Mouse (Mus musculus) liver, embryonic 16.5 days (tissue): ENCODE measurements around the gene Slc17a3. TPM values are rescaled to one million over a fixed set of nuclear protein-coding genes. Genes with fewer than 3 reads are reported as not detected.

Source experiments
- ATAC-seq: fragments of 200-750 bp; cut with Nextera tagmentation; 2 replicates; pipeline ENCODE4 v1.8.0; 2017; ENCODE audit warnings: low read depth, mild to moderate bottlenecking, moderate number of reproducible peaks, moderate library complexity
- H3K27ac ChIP-seq: fragments of 300-500 bp; sonication (generic); 2 replicates; pipeline ENCODE4 v1.5.1; 2014; ENCODE audit warnings: mild to moderate bottlenecking, low read length
- H3K27me3 ChIP-seq: fragments of 300-500 bp; sonication (generic); 2 replicates; pipeline ENCODE4 v1.6.1; 2014; ENCODE audit warnings: low read depth, low read length, mixed read lengths; ENCODE audit not compliant: control insufficient read depth, insufficient read depth
- H3K36me3 ChIP-seq: fragments of 300-500 bp; sonication (generic); 2 replicates; pipeline ENCODE4 v1.6.1; 2014; ENCODE audit warnings: mild to moderate bottlenecking; ENCODE audit not compliant: control insufficient read depth, insufficient read depth
- H3K4me1 ChIP-seq: fragments of 300-500 bp; sonication (generic); 2 replicates; pipeline ENCODE4 v1.6.1; 2014; ENCODE audit warnings: low read depth, low read length, mixed read lengths; ENCODE audit not compliant: control insufficient read depth
- H3K4me2 ChIP-seq: fragments of 300-500 bp; sonication (generic); 2 replicates; pipeline ENCODE4 v1.6.1; 2014; ENCODE audit warnings: low read depth, low read length, mixed read lengths
- H3K4me3 ChIP-seq: fragments of 300-500 bp; sonication (generic); 2 replicates; pipeline ENCODE4 v1.5.1; 2014; ENCODE audit warnings: low read depth, mild to moderate bottlenecking, low read length
- H3K9ac ChIP-seq: fragments of 300-500 bp; sonication (generic); 2 replicates; pipeline ENCODE4 v1.6.1; 2014; ENCODE audit warnings: low read depth, low read length
- H3K9me3 ChIP-seq: fragments of 300-500 bp; sonication (generic); replicated peaks from 2 replicates; pipeline ENCODE4 v1.6.1; 2016; ENCODE audit warnings: low read length; ENCODE audit not compliant: control insufficient read depth
- WGBS: fragments of 180-500 bp; shearing (Covaris S2); extraction: QIAGEN DNeasy Blood & Tissue Kit; methylation state at CpG from one replicate; pipeline ENCODE4 v1.1.7; 2014; ENCODE audit not compliant: insufficient replicate concordance; 5-methylcytosine and 5-hydroxymethylcytosine counted together
- polyA plus RNA-seq: library from polyadenylated mRNA; unstranded; fragments of >200 nt; fragmentation: Nextera tagmentation; extraction: Ambion mirVana; gene quantifications from 2 replicates; pipeline ENCODE4 v1.2.1, GENCODE M21; 2015

Slc17a3 gene
- polyA plus RNA-seq, 1 experiment from 2014 or later, result 9.2 TPM

DNA sequence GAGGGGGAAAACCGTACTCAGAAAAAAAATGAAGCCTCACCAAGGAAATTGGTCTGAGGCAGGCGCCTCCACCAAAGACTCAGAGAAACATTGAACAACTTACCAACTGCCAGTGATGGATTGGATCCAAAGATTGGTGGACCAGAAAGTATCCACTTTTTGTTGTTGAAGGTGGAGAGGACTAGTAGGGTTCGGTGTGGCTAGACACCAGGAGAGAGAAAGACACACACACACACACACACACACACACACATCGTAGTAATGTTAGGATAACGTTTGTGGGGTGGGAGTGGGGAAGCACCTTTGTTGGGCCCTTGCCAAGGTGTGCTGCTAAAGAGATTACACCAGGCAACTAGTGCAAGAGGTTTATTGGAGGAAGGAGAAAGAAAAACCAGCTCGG lies 27.8 kb downstream of the Slc17a3 start:
- peak; percentile 46; the same call in 1 of the 2 replicates for ATAC-seq
- Histone ChIP-seq H3K4me2 (peak overlapping the region; percentile 24), H3K9ac (peak overlapping the region; percentile 25; the same call in 1 of the 2 replicates), H3K27ac (peak overlapping the region; percentile 73), H3K9me3 (no peaks in the 10 kb centered on the region), H3K4me1 (no peaks in the 10 kb centered on the region; the same call in 1 of the 2 replicates), H3K4me3 (no peak overlapping the region), H3K27me3 (no peaks in the 10 kb centered on the region), H3K36me3 (no peaks in the 10 kb centered on the region)
- 63% methylated on average over 6 of the region's 6 CpGs for WGBS

DNA sequence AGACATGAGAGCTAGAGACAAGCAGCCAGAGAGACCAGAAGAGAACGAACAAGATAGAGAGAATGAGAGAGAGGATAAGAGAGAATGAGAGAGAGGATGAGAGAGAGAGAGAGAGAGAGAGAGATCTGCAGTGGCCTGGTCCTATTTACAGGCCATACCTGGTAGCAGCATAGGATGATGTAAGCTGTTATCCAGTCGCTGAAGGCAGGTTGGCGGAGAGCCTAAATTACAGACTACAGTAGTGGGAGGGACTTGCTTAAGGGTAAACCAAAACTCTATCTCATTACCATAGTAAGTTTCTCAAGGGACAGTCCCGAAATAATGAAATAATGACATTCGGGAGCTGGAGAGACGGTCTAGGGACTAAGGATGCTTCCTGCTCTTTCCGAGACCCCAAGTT lies 28.2 kb downstream of the Slc17a3 start, which contains the start of gene Slc17a1:
TSS of gene Slc17a1 (plus strand) at position 346 of the 400 bp plus-strand sequence.
- H3K4me2 ChIP-seq, result peak within 1 kb of the TSS; percentile 24
- 67% methylated on average over 7 of the region's 7 CpGs for WGBS
- H3K9me3 ChIP-seq, result no peaks in the 10 kb centered on the region
- H3K9ac ChIP-seq, result peak within 1 kb of the TSS; percentile 25; the same call in 1 of the 2 replicates
- no peaks in the 10 kb centered on the region for H3K36me3 ChIP-seq
- H3K4me3 ChIP-seq, result peak within 1 kb of the TSS; percentile 7
- H3K27ac ChIP-seq, result peak within 1 kb of the TSS; percentile 81
- H3K4me1 ChIP-seq, result no peaks in the 10 kb centered on the region; the same call in 1 of the 2 replicates
- peak; percentile 82 for ATAC-seq
- no peaks in the 10 kb centered on the region for H3K27me3 ChIP-seq

DNA sequence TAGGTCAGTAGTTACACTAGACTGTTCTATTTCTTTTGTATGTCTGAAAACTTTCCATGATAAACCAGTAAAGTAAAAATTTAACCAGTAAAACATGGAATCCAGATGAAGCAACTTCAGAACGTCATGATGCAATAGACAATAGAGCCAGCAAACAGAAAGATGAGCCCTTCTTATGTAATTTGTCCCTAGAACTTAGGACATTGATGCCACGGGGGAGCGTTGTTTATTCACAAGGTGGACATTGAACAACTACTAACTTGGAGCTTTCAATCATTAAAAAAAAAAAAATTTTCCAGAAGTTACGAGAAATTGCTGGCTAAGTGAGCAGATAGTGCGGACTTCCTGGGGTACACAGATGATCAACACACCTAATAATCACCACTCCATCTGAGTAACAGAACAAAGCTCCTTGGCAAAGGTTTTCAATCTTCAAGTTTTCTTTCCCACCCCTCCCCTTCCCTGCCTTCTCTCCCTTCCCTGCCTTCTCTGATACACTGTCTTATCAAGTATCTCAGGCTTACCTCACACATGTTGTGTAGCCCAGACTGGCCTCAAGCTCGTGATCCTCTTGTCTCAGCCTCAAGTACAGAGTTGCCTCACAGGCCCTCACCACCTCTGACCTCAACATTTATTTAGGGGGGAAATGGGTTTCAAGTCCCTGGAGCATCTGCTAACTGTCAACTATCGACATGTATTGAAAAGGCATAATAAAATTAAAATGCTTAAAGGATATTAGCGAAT lies 29.7 kb downstream of the Slc17a3 start:
- Histone ChIP-seq H3K27me3 (no peaks in the 10 kb centered on the region), H3K36me3 (no peaks in the 10 kb centered on the region), H3K27ac (peak overlapping the region; percentile 70), H3K9me3 (no peaks in the 10 kb centered on the region), H3K4me3 (no peak overlapping the region), H3K4me2 (no peak overlapping the region), H3K4me1 (no peaks in the 10 kb centered on the region; the same call in 1 of the 2 replicates), H3K9ac (no peak overlapping the region)
- ATAC-seq, result peak; percentile 45
- WGBS, result 49% methylated on average over 8 of the region's 8 CpGs

DNA sequence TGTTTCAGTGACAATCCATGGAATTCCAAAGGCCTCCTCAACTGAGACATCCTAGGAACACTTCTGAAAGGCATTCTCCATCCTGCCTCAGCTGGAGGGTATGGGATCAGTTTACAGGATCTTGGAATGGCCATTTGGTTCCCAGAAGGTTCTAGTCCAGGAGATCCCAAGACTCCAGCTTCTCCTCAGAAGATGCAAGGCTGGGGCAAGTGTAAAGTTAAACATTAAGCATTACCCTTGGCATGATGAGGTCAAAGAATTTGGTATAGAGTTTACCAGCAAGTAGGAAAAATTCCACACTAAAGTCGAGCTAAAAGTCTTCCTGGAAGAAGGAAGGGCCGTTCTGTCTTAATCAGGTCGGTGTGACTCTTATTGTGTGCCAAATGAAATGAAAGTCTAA lies 30.8 kb downstream of the Slc17a3 start:
- H3K4me1 ChIP-seq, result no peaks in the 10 kb centered on the region; the same call in 1 of the 2 replicates
- H3K4me2 ChIP-seq, result no peak overlapping the region
- no peaks in the 10 kb centered on the region for H3K27me3 ChIP-seq
- no peak for ATAC-seq
- H3K9me3 ChIP-seq, result no peaks in the 10 kb centered on the region
- 57% methylated on average over 3 of the region's 3 CpGs for WGBS
- H3K27ac ChIP-seq, result no peak overlapping the region
- no peak overlapping the region for H3K9ac ChIP-seq
- no peaks in the 10 kb centered on the region for H3K36me3 ChIP-seq
- H3K4me3 ChIP-seq, result no peak overlapping the region

DNA sequence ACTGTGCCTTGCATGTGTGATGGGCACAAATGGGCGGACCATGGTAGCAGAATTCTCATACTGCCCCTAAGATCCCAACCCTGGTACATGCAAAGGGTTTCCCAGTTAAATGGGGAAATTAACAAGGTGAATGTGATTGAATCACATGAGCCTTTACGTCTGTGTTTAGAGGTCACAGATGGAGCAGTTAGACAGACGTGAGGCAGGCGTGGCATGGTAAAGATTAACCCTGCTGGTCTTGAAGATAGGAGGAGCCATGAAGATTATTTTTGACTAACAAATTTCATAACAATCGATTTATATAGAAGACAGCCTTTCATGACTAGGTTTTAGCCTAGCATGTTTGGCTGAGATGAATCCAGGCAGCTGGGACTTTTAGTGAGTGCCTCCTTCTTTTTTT lies 33.9 kb downstream of the Slc17a3 start:
- H3K36me3 ChIP-seq, result no peaks in the 10 kb centered on the region
- no peaks in the 10 kb centered on the region for H3K9me3 ChIP-seq
- no peak overlapping the region for H3K4me3 ChIP-seq
- no peak overlapping the region for H3K9ac ChIP-seq
- H3K27me3 ChIP-seq, result no peaks in the 10 kb centered on the region
- 33% methylated on average over 5 of the region's 5 CpGs for WGBS
- H3K4me2 ChIP-seq, result no peak overlapping the region
- ATAC-seq, result no peak
- no peaks in the 10 kb centered on the region; the same call in 1 of the 2 replicates for H3K4me1 ChIP-seq
- H3K27ac ChIP-seq, result no peak overlapping the region

DNA sequence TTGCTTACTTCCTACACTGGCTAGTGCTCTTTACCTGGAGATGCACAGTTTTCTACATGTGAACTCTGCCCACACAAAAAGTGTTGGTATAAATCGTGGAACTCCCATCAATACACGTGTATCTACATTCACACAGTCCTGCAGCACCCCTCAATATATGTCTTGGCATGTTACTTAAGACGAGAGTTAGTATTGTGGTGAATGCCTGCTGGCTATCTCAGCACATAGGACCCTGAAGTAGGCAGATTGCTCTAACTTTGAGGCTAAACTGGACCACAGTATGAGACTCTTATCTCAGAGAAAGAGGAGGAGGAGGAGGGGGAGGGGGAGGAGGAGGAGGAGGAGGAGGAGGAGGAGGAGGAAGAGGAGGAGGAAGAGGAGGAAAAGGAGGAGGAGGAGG lies 39.9 kb downstream of the Slc17a3 start:
- Histone ChIP-seq H3K4me2 (no peak overlapping the region), H3K4me3 (no peak overlapping the region), H3K9me3 (no peaks in the 10 kb centered on the region), H3K36me3 (no peaks in the 10 kb centered on the region), H3K9ac (no peak overlapping the region), H3K27me3 (no peaks in the 10 kb centered on the region), H3K4me1 (no peaks in the 10 kb centered on the region), H3K27ac (no peak overlapping the region)
- 32% methylated on average over 3 of the region's 3 CpGs for WGBS
- no peak for ATAC-seq

DNA sequence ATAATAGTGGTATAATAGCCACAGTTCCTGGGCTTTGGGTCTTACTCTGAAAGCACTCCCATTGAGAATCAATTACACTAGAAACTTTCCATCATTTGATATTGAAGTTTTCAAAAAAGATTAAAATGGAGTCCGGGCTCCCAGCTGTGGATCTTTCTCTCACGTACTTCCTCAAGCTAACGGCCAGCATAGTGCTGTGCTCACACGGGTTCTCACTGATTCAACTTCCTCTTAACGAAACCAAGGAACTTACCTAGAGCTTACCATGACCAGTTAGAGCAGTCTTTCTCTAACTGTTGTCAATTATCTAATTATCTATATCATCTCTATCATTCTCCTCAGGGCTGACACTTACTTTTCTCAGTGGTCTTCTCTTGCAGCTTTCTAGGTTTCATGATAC lies 40.4 kb downstream of the Slc17a3 start:
- no peaks in the 10 kb centered on the region for H3K36me3 ChIP-seq
- H3K27me3 ChIP-seq, result no peaks in the 10 kb centered on the region
- H3K4me1 ChIP-seq, result no peaks in the 10 kb centered on the region
- WGBS, result 22% methylated on average over 5 of the region's 5 CpGs
- H3K9ac ChIP-seq, result no peak overlapping the region
- H3K9me3 ChIP-seq, result no peaks in the 10 kb centered on the region
- no peak overlapping the region for H3K4me3 ChIP-seq
- no peak overlapping the region for H3K27ac ChIP-seq
- H3K4me2 ChIP-seq, result no peak overlapping the region
- no peak for ATAC-seq

DNA sequence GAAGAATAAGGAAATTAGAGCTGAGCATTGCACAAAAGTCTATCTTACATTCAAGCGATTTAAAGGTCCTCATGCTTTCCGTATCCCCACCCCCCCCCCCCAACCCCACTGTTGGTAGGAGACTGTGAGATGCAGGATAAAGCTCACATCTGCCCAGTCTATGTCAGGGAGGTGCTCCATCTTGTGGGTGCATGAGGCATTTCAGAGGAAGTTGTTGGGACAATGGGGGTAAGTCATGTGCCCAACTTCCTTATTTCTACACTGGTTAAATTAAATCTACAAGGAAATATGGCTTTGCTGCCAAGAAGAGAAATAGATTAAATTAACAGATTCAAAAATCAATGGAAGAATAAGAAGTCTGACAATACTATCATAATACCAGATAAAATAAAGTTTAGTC lies 46.3 kb downstream of the Slc17a3 start:
- H3K27me3 ChIP-seq, result no peaks in the 10 kb centered on the region
- H3K4me2 ChIP-seq, result no peak overlapping the region
- H3K27ac ChIP-seq, result no peak overlapping the region
- H3K4me1 ChIP-seq, result no peaks in the 10 kb centered on the region
- 0 out of 2 replicates have a peak, but pooled peaks have one; percentile 30 for ATAC-seq
- no peak overlapping the region for H3K9ac ChIP-seq
- no peak overlapping the region for H3K4me3 ChIP-seq
- H3K9me3 ChIP-seq, result no peaks in the 10 kb centered on the region
- 11% methylated on average over 2 of the region's 2 CpGs for WGBS
- H3K36me3 ChIP-seq, result no peaks in the 10 kb centered on the region

DNA sequence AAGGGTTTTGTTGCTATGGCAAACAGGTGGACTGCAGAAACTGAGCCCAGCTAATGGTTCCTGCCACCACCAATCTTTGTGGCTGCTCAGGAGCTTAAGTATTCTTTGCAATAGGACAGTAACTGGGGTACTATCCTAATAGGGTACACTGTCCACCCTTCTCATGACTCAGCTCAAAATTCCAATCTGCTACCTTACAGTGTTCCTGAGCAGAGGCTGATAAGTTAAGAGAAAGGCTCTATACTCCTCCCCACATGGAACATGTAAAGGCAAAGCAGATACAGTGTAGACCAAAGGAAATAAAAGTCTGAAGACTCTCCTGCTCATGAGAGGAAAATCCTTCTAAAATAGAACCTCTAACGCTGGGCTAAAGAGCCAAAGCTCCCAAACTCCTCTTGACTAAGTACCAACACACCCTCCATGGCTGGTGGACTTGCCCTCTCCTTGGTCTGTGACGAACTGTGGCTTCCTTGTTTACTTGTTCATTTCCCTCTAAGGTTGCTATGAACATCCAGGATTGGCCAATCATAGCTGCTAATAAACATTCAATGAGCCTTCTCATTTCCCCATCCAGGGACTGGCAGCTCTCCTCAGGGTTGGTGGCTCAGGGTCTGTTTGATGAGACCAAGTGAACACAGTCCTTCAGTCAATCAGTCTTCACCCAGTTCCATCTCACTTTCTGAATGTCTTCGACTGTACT lies 47.9 kb downstream of the Slc17a3 start:
- peak; percentile 70; the same call in 1 of the 2 replicates for ATAC-seq
- Histone ChIP-seq H3K4me3 (no peak overlapping the region), H3K27me3 (no peaks in the 10 kb centered on the region), H3K4me2 (no peak overlapping the region), H3K36me3 (no peaks in the 10 kb centered on the region), H3K4me1 (no peaks in the 10 kb centered on the region), H3K9ac (no peak overlapping the region), H3K9me3 (no peaks in the 10 kb centered on the region), H3K27ac (no peak overlapping the region)
- WGBS, result 59% methylated on average over 3 of the region's 3 CpGs
